Mouse (Mus musculus): Measurements from ENCODE around the gene Olfr1186.

DNA sequence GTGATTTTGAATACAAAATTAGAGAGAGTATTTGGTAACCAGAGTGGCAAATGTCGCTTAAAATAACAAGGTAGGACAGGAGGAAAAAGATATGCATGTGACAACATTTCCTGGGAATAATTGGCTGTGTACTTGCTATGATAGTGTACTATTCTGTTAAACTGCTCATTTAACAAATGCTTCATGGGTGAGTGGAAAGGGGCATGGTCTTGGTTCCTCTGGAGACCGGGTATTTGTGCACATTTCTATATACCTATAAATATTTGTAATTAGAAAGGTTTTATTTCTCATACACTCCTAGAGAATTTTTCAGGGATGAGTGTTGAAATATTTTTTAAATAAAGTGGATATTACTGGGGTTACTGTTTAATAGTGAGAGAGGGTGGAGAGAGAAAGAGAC lies at the start of gene Olfr1186:
- no peak for TF ChIP-seq CTCF (IDR thresholded peaks at IDR 0.05; ENCODE audit: low read depth, low read length)
- no peak for TF ChIP-seq POLR2A (IDR thresholded peaks at IDR 0.05; ENCODE audit: borderline replicate concordance, low read depth, low read length)
